Mouse (Mus musculus) right cerebral cortex, postnatal 36 days (tissue): ENCODE results near the gene Ankmy1.

Source experiments
- DNase-seq, 2 experiments: peaks; one replicate each; pipeline ENCODE4 v3.0.0; 2022; ENCODE audit warnings: low spot score in 2 of 2, mixed read lengths in 1 of 2

Gene Ankmy1

DNA sequence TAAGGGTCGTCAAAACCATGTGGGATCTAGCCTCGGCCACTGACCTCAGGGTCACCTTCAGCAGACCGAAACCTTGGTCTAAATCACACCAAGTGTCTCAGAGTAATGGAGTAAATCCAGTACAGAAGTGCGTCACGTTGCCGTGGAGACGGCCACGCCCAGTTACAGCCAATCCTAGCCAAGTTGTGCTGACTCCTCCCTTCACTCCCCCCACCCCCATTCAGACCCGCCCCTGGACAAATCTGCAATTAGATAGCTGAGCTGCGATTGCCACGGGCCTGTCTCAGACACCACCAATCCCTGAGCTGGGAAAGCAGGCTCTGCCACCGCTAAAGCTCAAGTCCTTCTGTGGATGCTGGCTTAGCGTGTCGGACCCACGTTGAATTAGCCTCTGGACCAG, at the start of gene Ankmy1:
Gene Ankmy1 (minus strand): TSS at position 121 of the 400 bp plus-strand sequence.
- peak; percentile 68 to 76 for DNase-seq

- DNase-seq, result no peak
Measured at GRCm38 (mm10) chr1:92950607-92951006, 47.9 kb upstream of the Ankmy1 start, which contains the start of gene Gpr35. Gene Gpr35, plus strand, starts transcription at chr1:92950865.

- DNase-seq, result no peak
Measured at GRCm38 (mm10) chr1:92949426-92949825, 46.7 kb upstream of the Ankmy1 start.

DNA sequence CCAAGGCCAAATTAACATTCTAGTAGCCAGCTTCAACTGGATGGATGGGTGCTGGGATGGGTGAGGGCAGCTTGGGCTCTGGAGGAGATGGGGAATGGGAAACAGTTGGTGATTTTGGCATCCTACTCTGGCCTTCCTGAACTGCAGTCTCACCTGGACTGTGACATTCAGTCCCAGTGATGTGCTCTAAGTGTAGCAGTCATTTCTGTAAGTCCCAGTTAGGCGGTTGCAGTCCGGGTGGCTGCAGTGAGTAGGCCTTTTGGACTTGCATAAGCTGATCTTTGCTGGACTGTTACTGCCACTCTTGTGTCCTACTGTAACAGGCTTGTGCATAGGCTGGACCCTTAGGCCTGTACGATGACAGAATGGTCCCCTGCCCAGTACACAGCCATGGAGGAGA, 45.3 kb upstream of the Ankmy1 start:
- DNase-seq, result no peak

GRCm38 (mm10) chr1:92943219-92943989, 40.7 kb upstream of the Ankmy1 start:
- DNase-seq, result no peak

GRCm38 (mm10) chr1:92939746-92940145, 37.0 kb upstream of the Ankmy1 start:
- DNase-seq, result no peak

- DNase-seq, result no peak
Measured at GRCm38 (mm10) chr1:92937797-92938196, 35.1 kb upstream of the Ankmy1 start.

GRCm38 (mm10) chr1:92936467-92936866, 33.8 kb upstream of the Ankmy1 start:
- no peak for DNase-seq

GRCm38 (mm10) chr1:92935977-92936376, 33.3 kb upstream of the Ankmy1 start:
- no peak for DNase-seq

- no peak for DNase-seq
Measured at GRCm38 (mm10) chr1:92935054-92935962, 32.6 kb upstream of the Ankmy1 start.

GRCm38 (mm10) chr1:92934182-92934827, 31.6 kb upstream of the Ankmy1 start, which contains the start of gene Capn10:
Gene Capn10, plus strand, starts transcription at chr1:92934376.
- DNase-seq, result peak; percentile 96

- DNase-seq, result no peak
Measured at GRCm38 (mm10) chr1:92933611-92934010, 30.9 kb upstream of the Ankmy1 start.

- DNase-seq, result no peak
Measured at GRCm38 (mm10) chr1:92930171-92930706, 27.5 kb upstream of the Ankmy1 start.

- no peak for DNase-seq
Measured at GRCm38 (mm10) chr1:92921496-92921895, 18.8 kb upstream of the Ankmy1 start.

DNA sequence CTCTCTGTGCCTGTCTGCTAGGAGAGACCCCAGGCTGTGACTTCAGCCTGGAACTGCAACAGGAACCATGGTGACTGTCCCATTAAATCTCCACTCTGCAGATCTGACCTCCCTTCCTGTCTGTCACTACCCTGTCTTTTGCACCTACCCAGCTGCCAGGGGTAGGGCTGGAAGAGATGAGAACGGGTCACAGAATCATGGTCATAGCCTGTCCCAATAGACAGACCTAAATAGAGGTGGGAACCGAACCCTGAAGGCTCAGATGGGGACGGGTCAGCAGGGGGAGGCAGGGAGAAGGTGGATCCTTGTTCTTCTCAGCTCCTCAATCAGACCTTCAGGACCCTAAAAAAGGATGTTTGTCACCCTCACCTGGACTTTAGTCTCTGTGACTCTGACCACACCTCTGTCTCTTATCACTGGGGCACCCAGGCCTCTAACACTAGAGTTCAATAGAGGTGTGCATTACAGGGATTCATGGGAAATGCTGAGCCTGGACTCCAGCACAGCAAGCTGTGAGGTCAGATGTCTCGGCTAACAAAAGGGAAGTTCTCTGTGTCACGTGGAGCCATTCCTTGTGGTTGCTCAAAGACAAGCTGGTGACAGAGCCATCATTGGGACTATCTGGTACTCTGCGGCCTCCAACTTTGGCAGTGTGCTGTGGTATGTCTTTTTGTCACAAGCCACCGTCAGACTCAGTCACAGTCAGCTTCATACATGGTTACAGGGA, 17.9 kb upstream of the Ankmy1 start:
- no peak for DNase-seq

- DNase-seq, result no peak
Measured at GRCm38 (mm10) chr1:92919775-92920174, 17.1 kb upstream of the Ankmy1 start.

- DNase-seq, result no peak
Measured at GRCm38 (mm10) chr1:92919151-92919550, 16.4 kb upstream of the Ankmy1 start.

DNA sequence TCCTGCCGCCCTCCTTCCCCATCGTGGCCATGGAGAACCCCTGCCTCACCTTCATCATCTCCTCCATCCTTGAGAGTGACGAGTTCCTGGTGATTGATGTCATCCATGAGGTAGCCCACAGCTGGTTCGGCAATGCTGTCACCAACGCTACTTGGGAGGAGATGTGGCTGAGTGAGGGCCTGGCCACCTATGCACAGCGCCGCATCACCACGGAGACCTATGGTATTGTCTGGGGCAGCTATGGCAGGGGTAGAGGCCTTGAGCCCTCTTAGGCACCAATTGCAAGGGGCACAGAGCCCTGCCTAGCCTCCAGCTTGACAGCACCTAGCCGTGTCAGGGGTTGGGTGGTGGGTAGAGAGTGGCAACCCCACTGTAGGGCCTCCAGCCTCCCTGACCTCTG, 14.0 kb upstream of the Ankmy1 start:
- DNase-seq, result no peak

DNA sequence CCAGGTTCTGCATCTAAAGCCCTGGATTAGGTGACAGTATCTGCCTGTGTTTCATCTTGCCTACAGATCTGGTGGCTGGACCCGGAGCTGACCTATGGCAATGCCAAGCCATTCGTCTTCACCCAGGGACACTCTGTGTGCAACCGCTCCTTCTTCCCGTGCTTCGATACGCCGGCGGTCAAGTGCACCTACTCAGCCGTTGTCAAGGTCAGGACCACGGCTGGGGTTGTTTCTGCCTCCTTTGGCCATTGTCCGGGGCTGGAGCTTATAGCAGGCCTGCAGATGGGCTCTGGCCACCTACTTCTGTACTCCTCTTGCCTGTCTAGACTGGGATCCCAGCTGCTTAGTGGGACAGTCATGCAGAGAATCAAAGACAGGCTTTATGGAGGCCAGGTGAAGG, 12.3 kb upstream of the Ankmy1 start:
- no peak for DNase-seq

DNA sequence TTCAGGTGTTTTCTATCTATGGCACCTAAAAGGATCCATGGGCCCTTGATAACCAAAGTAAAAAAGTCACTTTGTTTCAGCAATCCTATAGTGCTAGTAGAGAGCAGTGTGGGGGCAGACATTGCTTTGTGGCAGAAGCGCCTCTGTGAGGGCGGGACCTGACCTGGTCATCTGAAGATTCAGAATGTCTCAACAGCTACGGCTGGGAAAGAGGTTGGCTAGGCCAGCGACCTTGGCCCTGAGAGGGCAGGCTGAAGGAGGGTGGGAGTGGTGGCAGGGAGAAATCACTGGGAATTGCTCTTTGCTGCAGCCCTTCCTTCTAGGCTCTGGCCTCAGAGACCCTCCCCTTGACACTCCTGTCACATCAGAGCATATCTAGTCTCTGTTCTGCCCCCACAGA, 11.5 kb upstream of the Ankmy1 start:
- no peak for DNase-seq

DNA sequence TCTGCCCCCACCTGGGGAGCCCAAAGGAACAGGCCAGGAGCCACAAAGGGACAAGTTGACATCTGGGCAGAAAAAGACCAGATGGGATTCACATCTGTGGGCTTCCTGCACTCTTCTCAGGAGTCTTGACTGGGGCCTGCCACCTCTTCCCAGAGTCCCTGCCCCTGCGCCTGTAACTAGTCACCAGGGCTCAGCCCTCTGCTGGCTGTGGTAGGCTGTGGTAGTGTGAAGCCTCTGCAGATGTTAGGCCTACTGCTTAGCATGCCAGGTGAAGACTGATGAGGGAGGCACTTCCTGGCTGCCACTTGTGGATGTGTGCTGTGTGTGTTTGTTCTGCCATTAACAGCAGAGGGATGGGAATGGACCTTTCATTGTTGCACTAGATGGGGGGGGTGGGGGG, 9.6 kb upstream of the Ankmy1 start:
- DNase-seq, result no peak
